Mouse (Mus musculus): ENCODE measurements around the gene Glra3.

DNA sequence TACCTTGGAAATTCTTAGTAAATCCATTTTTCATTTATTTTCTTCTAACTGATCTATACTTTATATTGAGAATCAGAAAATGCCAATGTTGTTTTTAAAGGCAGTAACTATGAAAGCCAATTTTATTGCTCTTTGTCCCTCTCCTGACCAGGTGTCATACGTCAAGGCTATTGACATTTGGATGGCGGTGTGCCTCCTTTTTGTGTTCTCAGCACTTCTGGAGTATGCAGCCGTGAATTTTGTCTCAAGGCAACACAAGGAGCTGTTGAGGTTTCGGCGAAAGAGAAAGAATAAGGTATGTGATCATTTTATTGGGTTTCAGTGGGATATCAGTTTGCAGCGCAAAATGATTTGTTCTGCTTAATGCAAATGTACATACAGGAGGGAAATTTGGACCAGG lies 170.0 kb downstream of the Glra3 start:
- TF ChIP-seq ZC3H11A (IDR thresholded peaks at IDR 0.05; ENCODE audit: borderline replicate concordance, low read depth, low read length), result no peak
- no peak for TF ChIP-seq MAFK (IDR thresholded peaks at IDR 0.05; ENCODE audit: insufficient read depth, low read depth, low read length)
- TF ChIP-seq HCFC1 (IDR thresholded peaks at IDR 0.05; ENCODE audit: borderline replicate concordance, insufficient read depth, low read length), result no peak
- TF ChIP-seq CHD2 (IDR thresholded peaks at IDR 0.05; ENCODE audit: low read depth, low read length), result no peak
- no peak for TF ChIP-seq ZNF384 (IDR thresholded peaks at IDR 0.05; ENCODE audit: low read depth, low read length)

All from ES-E14 (cell line).